Mouse (Mus musculus) MEL (cell line): ENCODE measurements at regions not wholly inside any gene's neighbourhood (a gene's known extent, or its start where the extent isn't known, plus 50 kb on each side); places are given as distances from the start of the nearest gene placed in this dataset.

Experiments
- CTCF ChIP-seq, 3 experiments: IDR thresholded peaks in 2 of 3; conservative IDR thresholded peaks in 1 of 3; 2 replicates each; pipeline ENCODE4 v1.5.1; 2011 to 2012; ENCODE audit warnings: low read length in 3 of 3, low read depth in 2 of 3, mild to moderate bottlenecking in 2 of 3, improper control_type of control experiment in 1 of 3, inconsistent platforms in 1 of 3, mixed read lengths in 1 of 3, moderate library complexity in 1 of 3; ENCODE audit not compliant: control insufficient read depth in 1 of 3, insufficient read depth in 1 of 3, poor library complexity in 1 of 3, severe bottlenecking in 1 of 3
- ELF1 ChIP-seq: IDR thresholded peaks from 2 replicates; pipeline ENCODE4 v1.6.1; 2014; ENCODE audit warnings: low read depth, mild to moderate bottlenecking, inconsistent platforms, low read length, improper control_type of control experiment, moderate library complexity
- EP300 ChIP-seq, 2 experiments: IDR thresholded peaks; 2 replicates each; pipeline ENCODE4 v1.6.1; 2011; ENCODE audit warnings: improper control_type of control experiment in 2 of 2, low read length in 2 of 2, low read depth in 1 of 2, mild to moderate bottlenecking in 1 of 2
- MAZ ChIP-seq: IDR thresholded peaks from 2 replicates; pipeline ENCODE4 v1.6.1; 2012; ENCODE audit warnings: low read depth, mild to moderate bottlenecking, inconsistent platforms, low read length, improper control_type of control experiment
- MYC ChIP-seq: IDR thresholded peaks from 2 replicates; pipeline ENCODE4 v1.6.1; 2011; ENCODE audit warnings: low read depth, mild to moderate bottlenecking, low read length, improper control_type of control experiment, moderate library complexity
- POLR2A ChIP-seq, 2 experiments: IDR thresholded peaks; 2 replicates each; pipeline ENCODE4 v1.6.1; 2011 to 2012; ENCODE audit warnings: low read length in 2 of 2, mild to moderate bottlenecking in 2 of 2, control low read depth in 1 of 2, improper control_type of control experiment in 1 of 2, low read depth in 1 of 2, moderate library complexity in 1 of 2; ENCODE audit not compliant: control insufficient read depth in 1 of 2, insufficient read depth in 1 of 2, poor library complexity in 1 of 2
- SMC3 ChIP-seq: IDR thresholded peaks from 2 replicates; pipeline ENCODE4 v1.6.1; 2011; ENCODE audit warnings: low read depth, low read length, improper control_type of control experiment
- TAL1 ChIP-seq: IDR thresholded peaks from 2 replicates; pipeline ENCODE4 v1.6.1; 2012; ENCODE audit warnings: mild to moderate bottlenecking, inconsistent platforms, low read length, moderate library complexity, mixed read lengths
- TBP ChIP-seq: IDR thresholded peaks from 2 replicates; pipeline ENCODE4 v1.8.0; 2011; ENCODE audit warnings: low read depth, low read length, improper control_type of control experiment
- TCF12 ChIP-seq: IDR thresholded peaks from 2 replicates; pipeline ENCODE4 v1.6.1; 2014; ENCODE audit warnings: low read depth, mild to moderate bottlenecking, inconsistent platforms, low read length, improper control_type of control experiment, moderate library complexity
- UBTF ChIP-seq: IDR thresholded peaks from 2 replicates; pipeline ENCODE4 v1.6.1; 2012; ENCODE audit warnings: low read depth, mild to moderate bottlenecking, inconsistent platforms, low read length, improper control_type of control experiment, moderate library complexity, borderline replicate concordance; ENCODE audit not compliant: insufficient read depth
- ZMIZ1 ChIP-seq: IDR thresholded peaks from 2 replicates; pipeline ENCODE4 v1.6.1; 2012; ENCODE audit warnings: low read depth, mild to moderate bottlenecking, inconsistent platforms, low read length, improper control_type of control experiment, moderate library complexity

- no peak for TF ChIP-seq UBTF
- TF ChIP-seq TBP = no peak
- no peak for TF ChIP-seq ELF1
- TF ChIP-seq CTCF (IDR thresholded peaks at IDR 0.05 in 2 of 3, conservative IDR thresholded peaks at IDR 0.05 in 1 of 3; ENCODE audit: control insufficient read depth in 1 of 3, insufficient read depth in 1 of 3, low read depth in 2 of 3, low read length in 3 of 3, poor library complexity in 1 of 3, severe bottlenecking in 1 of 3) = no peak
- TF ChIP-seq MYC = no peak
- no peak for TF ChIP-seq EP300 (IDR thresholded peaks at IDR 0.05; ENCODE audit: low read depth in 1 of 2, low read length in 2 of 2)
- no peak for TF ChIP-seq TAL1
- TF ChIP-seq POLR2A (IDR thresholded peaks at IDR 0.05; ENCODE audit: control insufficient read depth in 1 of 2, insufficient read depth in 1 of 2, low read depth in 1 of 2, low read length in 2 of 2, poor library complexity in 1 of 2) = no peak
- no peak for TF ChIP-seq MAZ
- TF ChIP-seq SMC3 = no peak
- TF ChIP-seq TCF12 = no peak
- TF ChIP-seq ZMIZ1 = no peak
Measured at GRCm38 (mm10) chr3:106940095-106940494, 95.9 kb upstream of the Kcna3 start.
